Mouse (Mus musculus) gastrocnemius, postnatal 25 days (tissue): ENCODE data around the gene Cux2. TPM values are rescaled to one million over a fixed set of nuclear protein-coding genes. Genes with fewer than 3 reads are reported as not detected.
A peak's percentile ranks its signal among the peaks of the same experiment; 100 is the strongest.

Experiments
- DNase-seq: peaks from one replicate; pipeline ENCODE4 v3.0.0; 2022
- total RNA-seq, 2 experiments: library from RNA; stranded (reverse); gene quantifications; 1 replicate in 1 of 2; 2 replicates in 1 of 2; pipeline ENCODE4 v1.2.3; 2021

Gene Cux2
- total RNA-seq, 2 experiments from 2014 or later: 1.8 to 6.9 TPM

GRCm38 (mm10) chr5:121916813-121917212 is 133.1 kb downstream of the Cux2 start:
- no peak for DNase-seq

- no peak for DNase-seq
These were observed 135.9 kb downstream of the Cux2 start for GRCm38 (mm10) chr5:121913999-121914398.

- no peak for DNase-seq
These were observed 140.5 kb downstream of the Cux2 start for GRCm38 (mm10) chr5:121909226-121909985.

GRCm38 (mm10) chr5:121905671-121906070 is 144.2 kb downstream of the Cux2 start:
- DNase-seq: no peak

- DNase-seq: no peak
These were observed 145.1 kb downstream of the Cux2 start for GRCm38 (mm10) chr5:121904799-121905198.

GRCm38 (mm10) chr5:121902809-121903745 is 146.8 kb downstream of the Cux2 start:
- no peak for DNase-seq

GRCm38 (mm10) chr5:121895117-121895756 is 154.7 kb downstream of the Cux2 start:
- no peak for DNase-seq

- DNase-seq: no peak
These were observed 155.3 kb downstream of the Cux2 start for GRCm38 (mm10) chr5:121894647-121895046.

- DNase-seq: no peak
These were observed 156.3 kb downstream of the Cux2 start for GRCm38 (mm10) chr5:121893581-121893980.

- no peak for DNase-seq
These were observed 157.6 kb downstream of the Cux2 start for GRCm38 (mm10) chr5:121892281-121892680.

- no peak for DNase-seq
These were observed 159.0 kb downstream of the Cux2 start for GRCm38 (mm10) chr5:121890925-121891324.

GRCm38 (mm10) chr5:121889819-121890362 is 160.0 kb downstream of the Cux2 start:
- no peak for DNase-seq

- DNase-seq: no peak
These were observed 160.5 kb downstream of the Cux2 start for GRCm38 (mm10) chr5:121889375-121889774.

GRCm38 (mm10) chr5:121883356-121883755 is 166.5 kb downstream of the Cux2 start:
- no peak for DNase-seq

GRCm38 (mm10) chr5:121879211-121879610 is 170.7 kb downstream of the Cux2 start:
- DNase-seq: no peak

- no peak for DNase-seq
These were observed 171.2 kb downstream of the Cux2 start for GRCm38 (mm10) chr5:121878703-121879102.

- DNase-seq: no peak
These were observed 173.0 kb downstream of the Cux2 start for GRCm38 (mm10) chr5:121876901-121877300.

GRCm38 (mm10) chr5:121875041-121875440 is 174.9 kb downstream of the Cux2 start:
- DNase-seq: no peak

GRCm38 (mm10) chr5:121872158-121872557 is 177.7 kb downstream of the Cux2 start:
- DNase-seq: peak; percentile 61

GRCm38 (mm10) chr5:121871515-121872030 is 178.3 kb downstream of the Cux2 start:
- DNase-seq: no peak

- DNase-seq: no peak
These were observed 179.1 kb downstream of the Cux2 start for GRCm38 (mm10) chr5:121870832-121871231.

- DNase-seq: no peak
These were observed 181.9 kb downstream of the Cux2 start for GRCm38 (mm10) chr5:121867963-121868362.
